In genomic region chr1:82590266-82590665, GRCm38 (mm10) we compare ENCODE assay signal across 13 mouse cellular contexts. TPM values are rescaled to one million over a fixed set of nuclear protein-coding genes. Genes with fewer than 3 reads are reported as not detected.
"Had no signal": no experiment of that assay in that cellular context is flagged by ENCODE, and none has a peak within 500 bp of the region (broad histone marks: within the 10 kb centered on the region; RNA-seq: fewer than 3 reads in every experiment).

No protein-coding gene starts in this region.

- H3K9ac ChIP-seq: intestine, embryonic 15.5 days; liver, embryonic 12.5 days; lung, embryonic 14.5 days; midbrain, embryonic 12.5 days; neural tube, embryonic 13.5 days; stomach, embryonic 15.5 days had no signal

- H3K36me3 ChIP-seq: intestine, embryonic 15.5 days; limb, embryonic 10.5 days; liver, embryonic 12.5 days; midbrain, embryonic 12.5 days; neural tube, embryonic 13.5 days; stomach, embryonic 15.5 days had no signal

- H3K27ac ChIP-seq: intestine, embryonic 15.5 days; left cerebral cortex, adult 2 months; limb, embryonic 10.5 days; liver, embryonic 12.5 days; midbrain, embryonic 12.5 days; neural tube, embryonic 13.5 days; stomach, embryonic 15.5 days had no signal

- H3K9me3 ChIP-seq: intestine, embryonic 15.5 days; limb, embryonic 10.5 days; liver, embryonic 12.5 days; midbrain, embryonic 12.5 days; neural tube, embryonic 13.5 days; stomach, embryonic 15.5 days had no signal

- H3K4me2 ChIP-seq: intestine, embryonic 15.5 days; liver, embryonic 12.5 days; lung, embryonic 14.5 days; midbrain, embryonic 12.5 days; neural tube, embryonic 13.5 days; stomach, embryonic 15.5 days had no signal

- ATAC-seq: intestine, embryonic 15.5 days; liver, embryonic 12.5 days; midbrain, embryonic 16.5 days had no signal

- DNase-seq: lung, embryonic 14.5 days; right cerebral cortex, postnatal 14 days; thymus, adult 18-20 months; thymus, postnatal 14 days had no signal

- H3K4me3 ChIP-seq: intestine, embryonic 15.5 days; left cerebral cortex, adult 2 months; limb, embryonic 10.5 days; liver, embryonic 12.5 days; midbrain, embryonic 12.5 days; neural tube, embryonic 13.5 days; stomach, embryonic 15.5 days had no signal

RNA-seq across cellular contexts. Expression of gene Col4a3, which starts 3.5 kb away (rescaled TPM):
- total RNA-seq: megakaryocyte-erythroid progenitor cell, adult 5-6 weeks had no signal

RNA-seq across cellular contexts. Expression of gene Col4a4, which starts 3.6 kb away (rescaled TPM):
- total RNA-seq: megakaryocyte-erythroid progenitor cell, adult 5-6 weeks had no signal
